Mouse (Mus musculus) limb, embryonic 14.5 days (tissue): ENCODE data around the gene Ifnab. TPM values are rescaled to one million over a fixed set of nuclear protein-coding genes. Genes with fewer than 3 reads are reported as not detected.

Experiments
- ATAC-seq: fragments of 200-750 bp; cut with Nextera tagmentation; 2 replicates; pipeline ENCODE4 v1.8.0; 2017; ENCODE audit warnings: low read depth, moderate number of reproducible peaks, moderate TSS enrichment; ENCODE audit not compliant: low FRiP score
- DNase-seq: peaks from one replicate; pipeline ENCODE4 v3.0.0-alpha.2; 2015; ENCODE audit warnings: low spot score
- H3K27ac ChIP-seq: fragments of 300-500 bp; sonication (generic); replicated peaks from 2 replicates; pipeline ENCODE4 v1.5.1; 2014; ENCODE audit warnings: low read depth, mild to moderate bottlenecking, low read length, moderate library complexity, mixed read lengths
- H3K27me3 ChIP-seq: fragments of 300-500 bp; sonication (generic); 2 replicates; pipeline ENCODE4 v1.6.1; 2014; ENCODE audit warnings: low read length, mixed read lengths; ENCODE audit not compliant: control insufficient read depth, insufficient read depth
- H3K36me3 ChIP-seq: fragments of 300-500 bp; sonication (generic); 2 replicates; pipeline ENCODE4 v1.6.1; 2014; ENCODE audit warnings: mild to moderate bottlenecking, low read length, moderate library complexity, mixed read lengths; ENCODE audit not compliant: control insufficient read depth, insufficient read depth
- H3K4me1 ChIP-seq: fragments of 300-500 bp; sonication (generic); 2 replicates; pipeline ENCODE4 v1.6.1; 2014; ENCODE audit warnings: antibody characterized with exemption, low read length, mixed read lengths; ENCODE audit not compliant: control insufficient read depth, insufficient read depth
- H3K4me2 ChIP-seq: fragments of 300-500 bp; sonication (generic); replicated peaks from 2 replicates; pipeline ENCODE4 v1.6.1; 2014; ENCODE audit warnings: low read depth, mild to moderate bottlenecking, low read length, moderate library complexity; ENCODE audit not compliant: severe bottlenecking
- H3K4me3 ChIP-seq: fragments of 300-500 bp; sonication (generic); replicated peaks from 2 replicates; pipeline ENCODE4 v1.5.1; 2014; ENCODE audit warnings: low read length
- H3K9ac ChIP-seq: fragments of 300-500 bp; sonication (generic); 2 replicates; pipeline ENCODE4 v1.6.1; 2014; ENCODE audit warnings: mild to moderate bottlenecking, low read depth, low read length, moderate library complexity; ENCODE audit not compliant: severe bottlenecking
- H3K9me3 ChIP-seq: fragments of 300-500 bp; sonication (generic); 2 replicates; pipeline ENCODE4 v1.6.1; 2016; ENCODE audit warnings: low read length; ENCODE audit not compliant: control insufficient read depth
- POLR2A ChIP-seq: fragments of 200-500 bp; IDR thresholded peaks from 2 replicates; pipeline ENCODE4 v1.8.0; 2012; ENCODE audit warnings: inconsistent platforms, mild to moderate bottlenecking, moderate library complexity, borderline replicate concordance; ENCODE audit not compliant: insufficient read depth, insufficient read length; ENCODE audit errors: extremely low read depth
- WGBS: fragments of 180-500 bp; shearing (Covaris S2); extraction: QIAGEN DNeasy Blood & Tissue Kit; methylation state at CpG from one replicate; pipeline ENCODE4 v1.1.7; 2014; 5-methylcytosine and 5-hydroxymethylcytosine counted together
- polyA plus RNA-seq, 2 experiments: library from polyadenylated mRNA; depleted of rRNA in 1 of 2; stranded (reverse) in 1 of 2; unstranded in 1 of 2; fragments of >200 nt; fragmentation: Nextera tagmentation in 1 of 2; extraction: Ambion mirVana in 1 of 2; gene quantifications; 2 replicates each; pipeline versions ENCODE4 v1.2.1 to v1.2.3; 2012 to 2014

Ifnab gene
- polyA plus RNA-seq (2012; rRNA removed): 0.09 TPM in 1 of 2 replicates, not detected in the other
- polyA plus RNA-seq (2014; fragmentation: Nextera tagmentation; extraction: Ambion mirVana): not detected in 2 replicates

DNA sequence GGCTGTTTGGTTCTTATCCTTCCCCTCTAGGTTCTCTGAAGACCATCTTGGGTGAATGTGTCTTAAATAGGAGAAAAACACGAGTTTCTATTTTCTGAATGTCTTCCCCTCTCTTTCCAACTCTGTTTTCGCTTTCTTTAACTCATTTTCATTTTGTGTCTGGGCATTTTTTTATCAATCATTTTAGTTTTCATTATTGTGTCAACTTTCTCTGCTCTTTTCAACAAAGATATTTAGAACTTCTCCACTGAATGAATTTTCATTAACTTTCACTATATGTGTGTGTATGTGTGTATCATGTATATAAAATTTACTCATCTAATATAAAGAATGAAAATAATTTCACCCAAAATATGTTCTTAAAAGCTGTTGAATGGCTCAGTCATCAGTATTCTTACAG is at the start of gene Ifnab:
Gene Ifnab (minus strand): TSS at position 101 of the 400 bp plus-strand sequence.
- DNase-seq: no peak
- WGBS: 62% methylated on average over 2 of the region's 2 CpGs
- H3K27me3 ChIP-seq: no peaks in the 10 kb centered on the region

DNA sequence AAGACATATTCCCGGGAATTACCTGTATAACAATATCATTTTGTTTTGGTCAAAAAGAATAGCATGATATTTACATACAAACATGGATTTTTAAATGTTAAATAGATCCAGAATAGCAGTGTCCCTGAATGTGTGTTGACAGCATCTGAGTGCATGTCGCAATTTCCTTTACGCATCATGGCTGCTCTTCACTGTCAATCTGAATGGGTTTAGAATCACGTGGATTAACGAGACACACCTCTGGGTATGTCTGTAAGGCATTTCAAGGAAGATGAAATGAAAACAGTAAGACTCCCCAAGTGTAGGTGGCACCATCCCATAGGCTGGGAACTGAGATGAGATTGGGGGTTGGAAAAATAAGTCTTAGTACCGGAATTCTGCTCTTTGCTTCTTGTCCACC is 47.9 kb upstream of the Ifnab start:
- no peaks in the 10 kb centered on the region for H3K4me1 ChIP-seq
- no peak overlapping the region for H3K9ac ChIP-seq
- H3K36me3 ChIP-seq: no peaks in the 10 kb centered on the region
- H3K27ac ChIP-seq: no peak overlapping the region
- no peaks in the 10 kb centered on the region for H3K27me3 ChIP-seq
- DNase-seq (no peak), ATAC-seq (no peak)
- H3K4me2 ChIP-seq: no peak overlapping the region
- H3K4me3 ChIP-seq: no peak overlapping the region
- no peak for TF ChIP-seq POLR2A
- WGBS: 84% methylated on average over 6 of the region's 6 CpGs
- no peaks in the 10 kb centered on the region for H3K9me3 ChIP-seq

More for the DNA sequence above, at the start of gene Ifnab:
- Histone ChIP-seq H3K9ac (no peak within 1 kb of the TSS), H3K4me3 (no peak within 1 kb of the TSS), H3K27ac (no peak within 1 kb of the TSS), H3K4me1 (no peaks in the 10 kb centered on the region), H3K36me3 (no peaks in the 10 kb centered on the region), H3K9me3 (no peaks in the 10 kb centered on the region), H3K4me2 (no peak within 1 kb of the TSS)
- no peak for ATAC-seq
- TF ChIP-seq POLR2A: no peak

DNA sequence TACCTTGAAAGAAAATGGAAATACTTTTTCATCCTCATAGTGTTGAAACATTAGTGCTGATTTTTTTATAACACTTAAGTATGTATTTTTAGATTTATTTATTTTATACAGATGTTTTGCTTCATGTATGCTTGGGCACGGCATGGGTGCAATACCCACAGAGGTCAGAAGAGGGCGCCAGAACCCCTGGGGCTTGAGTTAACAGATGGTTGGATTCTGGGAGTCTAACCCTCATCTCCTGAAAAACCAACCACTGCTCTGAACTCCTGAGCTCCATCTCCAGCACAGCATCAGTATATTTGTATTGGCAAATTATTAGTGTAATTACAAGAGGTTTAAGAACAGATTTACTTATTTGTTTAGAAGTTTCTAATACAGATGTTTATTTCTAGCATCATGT is 47.3 kb upstream of the Ifnab start:
- H3K4me1 ChIP-seq: no peaks in the 10 kb centered on the region
- H3K4me3 ChIP-seq: no peak overlapping the region
- no peak overlapping the region for H3K27ac ChIP-seq
- DNase-seq (peak; percentile 51), ATAC-seq (no peak)
- no peak overlapping the region for H3K9ac ChIP-seq
- no peak overlapping the region for H3K4me2 ChIP-seq
- H3K36me3 ChIP-seq: no peaks in the 10 kb centered on the region
- H3K9me3 ChIP-seq: no peaks in the 10 kb centered on the region
- WGBS: 0% methylated on average over 2 of the region's 2 CpGs
- TF ChIP-seq POLR2A: no peak
- no peaks in the 10 kb centered on the region for H3K27me3 ChIP-seq

DNA sequence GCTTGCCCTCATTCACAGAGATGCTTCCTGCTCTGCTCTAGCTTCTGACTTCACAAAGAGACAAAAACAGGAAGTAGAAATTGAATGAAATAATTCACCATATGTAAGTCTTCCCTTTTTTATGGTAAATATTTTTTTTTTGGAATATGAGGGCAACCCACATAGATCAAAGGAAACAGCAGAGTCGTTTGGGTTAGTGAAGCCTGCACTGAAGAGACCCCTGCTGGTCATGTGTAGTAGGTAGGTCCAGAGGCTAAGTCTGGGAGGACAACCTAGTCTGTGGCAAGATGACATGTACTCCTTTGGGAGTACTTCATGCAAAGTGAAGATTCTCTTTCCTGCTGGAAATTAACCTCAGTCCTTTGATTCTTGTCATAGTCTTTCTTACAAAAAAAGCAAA is 36.2 kb upstream of the Ifnab start:
- Histone ChIP-seq H3K9ac (no peak overlapping the region), H3K4me2 (no peak overlapping the region), H3K36me3 (no peaks in the 10 kb centered on the region), H3K27me3 (no peaks in the 10 kb centered on the region), H3K9me3 (no peaks in the 10 kb centered on the region), H3K4me1 (no peaks in the 10 kb centered on the region), H3K4me3 (no peak overlapping the region), H3K27ac (no peak overlapping the region)
- ATAC-seq (no peak), DNase-seq (peak; percentile 34)
- 0% methylated on average over 1 of the region's 1 CpGs for WGBS
- TF ChIP-seq POLR2A: no peak

DNA sequence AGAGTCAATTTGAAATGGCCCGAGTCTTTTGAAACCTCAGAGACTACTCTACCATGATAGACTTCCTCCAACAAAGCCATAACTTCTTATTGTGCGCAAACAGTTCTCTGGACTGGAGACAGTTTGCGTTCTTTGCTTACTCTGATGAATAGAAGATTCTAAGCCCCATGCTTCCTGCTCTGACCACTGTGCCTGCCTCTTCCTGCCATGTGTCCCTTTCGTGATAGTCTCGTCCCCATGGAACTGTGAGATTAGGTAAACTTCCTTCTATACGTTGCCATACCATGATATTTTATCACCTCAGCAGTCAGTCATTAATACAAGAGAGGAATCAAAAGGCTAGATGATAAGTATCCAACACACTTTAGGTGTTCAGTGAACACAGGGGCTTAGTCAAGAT is 35.6 kb upstream of the Ifnab start:
- H3K4me3 ChIP-seq: no peak overlapping the region
- no peaks in the 10 kb centered on the region for H3K36me3 ChIP-seq
- H3K9ac ChIP-seq: no peak overlapping the region
- H3K9me3 ChIP-seq: no peaks in the 10 kb centered on the region
- TF ChIP-seq POLR2A: no peak
- 86% methylated on average over 6 of the region's 6 CpGs for WGBS
- no peaks in the 10 kb centered on the region for H3K27me3 ChIP-seq
- ATAC-seq: no peak
- no peak overlapping the region for H3K4me2 ChIP-seq
- no peaks in the 10 kb centered on the region for H3K4me1 ChIP-seq
- no peak for DNase-seq
- H3K27ac ChIP-seq: no peak overlapping the region
